In genomic region chr10:60592881-60593575, GRCm38 (mm10) we compare ENCODE assay signal across 9 mouse cellular contexts.
DNase-seq lines count a peak whose midpoint lies in the region; ATAC-seq and TF ChIP-seq lines count a peak whose summit lies in the region.
"Had no signal": no experiment of that assay in that cellular context is flagged by ENCODE, and none has a peak within 500 bp of the region (broad histone marks: within the 10 kb centered on the region; RNA-seq: fewer than 3 reads in every experiment).

No protein-coding gene starts in this region.

- no peak overlapping the region for H3K4me3 ChIP-seq in embryonic facial prominence, embryonic 14.5 days (ENCODE audit: low read depth, low read length)
- H3K4me3 ChIP-seq in hindbrain, embryonic 14.5 days (replicated peaks; ENCODE audit: low read length), result no peak overlapping the region
- H3K4me3 ChIP-seq in midbrain, postnatal 0 days (ENCODE audit: low read depth, low read length), result no peak overlapping the region

- H3K27me3 ChIP-seq in embryonic facial prominence, embryonic 14.5 days (replicated peaks; ENCODE audit: control insufficient read depth, insufficient read depth, low read length), result no peaks in the 10 kb centered on the region
- peaks cover 26% of the 10 kb centered on the region for H3K27me3 ChIP-seq in hindbrain, embryonic 14.5 days (ENCODE audit: control insufficient read depth, insufficient read depth, low read length)
- peaks cover 16% of the 10 kb centered on the region for H3K27me3 ChIP-seq in midbrain, postnatal 0 days (ENCODE audit: insufficient read depth, low read length)

- H3K27ac ChIP-seq in embryonic facial prominence, embryonic 14.5 days (replicated peaks; ENCODE audit: low read depth, low read length), result no peak overlapping the region
- no peak overlapping the region for H3K27ac ChIP-seq in hindbrain, embryonic 14.5 days
- no peak overlapping the region for H3K27ac ChIP-seq in midbrain, postnatal 0 days (ENCODE audit: low read depth, low read length)

- DNase-seq in layer of hippocampus, adult 8-10 months (ENCODE audit: low spot score in 2 of 2), result peak; percentile 6 to 11
- DNase-seq in layer of hippocampus, postnatal 25 days (ENCODE audit: extremely low spot score in 1 of 2, low spot score in 1 of 2), result no peak
- peak; percentile 34 for DNase-seq in embryonic facial prominence, embryonic 14.5 days (ENCODE audit: low spot score)
- DNase-seq in hindbrain, embryonic 14.5 days (ENCODE audit: low spot score), result peak; percentile 53
- peak; percentile 72 for DNase-seq in midbrain, postnatal 0 days (ENCODE audit: low spot score)
- DNase-seq in gastrocnemius, postnatal 14 days, result no peak
- no peak for DNase-seq in heart, adult 11 months
- DNase-seq: right cerebral cortex, postnatal 14 days; thymus, adult 2 months had no signal

- no peaks in the 10 kb centered on the region for H3K9me3 ChIP-seq in embryonic facial prominence, embryonic 14.5 days (ENCODE audit: control insufficient read depth, low read length)
- H3K9me3 ChIP-seq in hindbrain, embryonic 14.5 days (ENCODE audit: control insufficient read depth, low read length), result no peaks in the 10 kb centered on the region
- no peaks in the 10 kb centered on the region for H3K9me3 ChIP-seq in midbrain, postnatal 0 days (ENCODE audit: low read length)

- H3K9ac ChIP-seq in embryonic facial prominence, embryonic 14.5 days (ENCODE audit: low read depth, low read length), result no peak overlapping the region
- H3K9ac ChIP-seq in hindbrain, embryonic 14.5 days, result no peak overlapping the region
- no peak overlapping the region for H3K9ac ChIP-seq in midbrain, postnatal 0 days (replicated peaks; ENCODE audit: low read length, poor library complexity, severe bottlenecking)

- ATAC-seq in embryonic facial prominence, embryonic 14.5 days (ENCODE audit: low read depth), result no peak
- ATAC-seq in hindbrain, embryonic 14.5 days (ENCODE audit: low FRiP score), result peak; percentile 52
- peak; percentile 38; the same call in 1 of the 2 replicates for ATAC-seq in midbrain, postnatal 0 days (ENCODE audit: low FRiP score)

- 33% methylated on average over 22 of the region's 22 CpGs for WGBS in embryonic facial prominence, embryonic 14.5 days
- 19% methylated on average over 22 of the region's 22 CpGs for whole genome bisulfite sequencing in hindbrain, embryonic 14.5 days
- 10% methylated on average over 22 of the region's 22 CpGs for WGBS in midbrain, postnatal 0 days

- H3K36me3 ChIP-seq in embryonic facial prominence, embryonic 14.5 days (ENCODE audit: control insufficient read depth, insufficient read depth, low read length), result no peaks in the 10 kb centered on the region
- H3K36me3 ChIP-seq in hindbrain, embryonic 14.5 days (replicated peaks; ENCODE audit: control insufficient read depth, insufficient read depth), result no peaks in the 10 kb centered on the region
- H3K36me3 ChIP-seq in midbrain, postnatal 0 days (ENCODE audit: insufficient read depth, low read length), result no peaks in the 10 kb centered on the region

- no peak for TF ChIP-seq CTCF in midbrain, postnatal 0 days (IDR thresholded peaks at IDR 0.05)

- no peak overlapping the region for H3K4me2 ChIP-seq in embryonic facial prominence, embryonic 14.5 days (ENCODE audit: low read depth, low read length)
- H3K4me2 ChIP-seq in hindbrain, embryonic 14.5 days (replicated peaks), result 0 out of 2 replicates have a peak overlapping the region, but pooled peaks have one; percentile 2
- no peak overlapping the region for H3K4me2 ChIP-seq in midbrain, postnatal 0 days (ENCODE audit: low read depth, low read length, poor library complexity, severe bottlenecking)

- intact Hi-C loops in gastrocnemius, postnatal 14 days (cut with DNase I; ENCODE audit: low total_unique reads), result no loop called here

- no peaks in the 10 kb centered on the region for H3K4me1 ChIP-seq in embryonic facial prominence, embryonic 14.5 days (ENCODE audit: control insufficient read depth, insufficient read depth, low read length)
- H3K4me1 ChIP-seq in hindbrain, embryonic 14.5 days (replicated peaks; ENCODE audit: control insufficient read depth, insufficient read depth, low read length), result peaks cover 6% of the 10 kb centered on the region
- no peaks in the 10 kb centered on the region for H3K4me1 ChIP-seq in midbrain, postnatal 0 days (ENCODE audit: insufficient read depth, low read length)

Comparison
In these comparisons a context has a peak if more than half of its experiments do, and no peak if none do; other contexts are left out.
1. DNase-seq: peak in layer of hippocampus, adult 8-10 months (2 of 2), embryonic facial prominence, embryonic 14.5 days (single experiment), hindbrain, embryonic 14.5 days (single experiment) and midbrain, postnatal 0 days (single experiment); none in layer of hippocampus, postnatal 25 days (0 of 2), gastrocnemius, postnatal 14 days (single experiment) and heart, adult 11 months (single experiment).